Mouse (Mus musculus) embryonic facial prominence, embryonic 13.5 days (tissue): ENCODE data around the gene Adamts16. TPM values are rescaled to one million over a fixed set of nuclear protein-coding genes. Genes with fewer than 3 reads are reported as not detected.

Source experiments
- ATAC-seq: fragments of 200-750 bp; cut with Nextera tagmentation; 2 replicates; pipeline ENCODE4 v1.8.0; 2017; ENCODE audit warnings: low read depth; ENCODE audit not compliant: insufficient number of reproducible peaks, insufficient read depth, low FRiP score, low TSS enrichment
- H3K27ac ChIP-seq: fragments of 300-500 bp; sonication (generic); 2 replicates; pipeline ENCODE4 v1.5.1; 2015; ENCODE audit warnings: moderate library complexity, mild to moderate bottlenecking, inconsistent platforms
- H3K27me3 ChIP-seq: fragments of 300-500 bp; sonication (generic); 2 replicates; pipeline ENCODE4 v1.6.1; 2015; ENCODE audit warnings: mild to moderate bottlenecking, inconsistent platforms
- H3K36me3 ChIP-seq: fragments of 300-500 bp; sonication (generic); 2 replicates; pipeline ENCODE4 v1.6.1; 2015; ENCODE audit warnings: mild to moderate bottlenecking, inconsistent platforms
- H3K4me1 ChIP-seq: fragments of 300-500 bp; sonication (generic); 2 replicates; pipeline ENCODE4 v1.6.1; 2015; ENCODE audit warnings: inconsistent platforms
- H3K4me2 ChIP-seq: fragments of 300-500 bp; sonication (generic); 2 replicates; pipeline ENCODE4 v1.6.1; 2015; ENCODE audit warnings: moderate library complexity, mild to moderate bottlenecking, inconsistent platforms
- H3K4me3 ChIP-seq: fragments of 300-500 bp; sonication (generic); 2 replicates; pipeline ENCODE4 v1.5.1; 2015; ENCODE audit warnings: mild to moderate bottlenecking, inconsistent platforms
- H3K9ac ChIP-seq: fragments of 300-500 bp; sonication (generic); 2 replicates; pipeline ENCODE4 v1.6.1; 2015; ENCODE audit warnings: mild to moderate bottlenecking, inconsistent platforms
- H3K9me3 ChIP-seq: fragments of 300-500 bp; sonication (generic); 2 replicates; pipeline ENCODE4 v1.6.1; 2016; ENCODE audit warnings: inconsistent platforms
- WGBS: fragments of 180-500 bp; shearing (Covaris S2); methylation state at CpG from one replicate; pipeline ENCODE4 v1.1.7; 2015; ENCODE audit warnings: mixed read lengths; 5-methylcytosine and 5-hydroxymethylcytosine counted together
- polyA plus RNA-seq: library from polyadenylated mRNA; unstranded; fragments of >200 nt; fragmentation: Nextera tagmentation; extraction: Ambion mirVana; gene quantifications from 2 replicates; pipeline ENCODE4 v1.2.1, GENCODE M21; 2015

The Adamts16 gene
- polyA plus RNA-seq, 1 experiment from 2014 or later, result 0.55 TPM

DNA sequence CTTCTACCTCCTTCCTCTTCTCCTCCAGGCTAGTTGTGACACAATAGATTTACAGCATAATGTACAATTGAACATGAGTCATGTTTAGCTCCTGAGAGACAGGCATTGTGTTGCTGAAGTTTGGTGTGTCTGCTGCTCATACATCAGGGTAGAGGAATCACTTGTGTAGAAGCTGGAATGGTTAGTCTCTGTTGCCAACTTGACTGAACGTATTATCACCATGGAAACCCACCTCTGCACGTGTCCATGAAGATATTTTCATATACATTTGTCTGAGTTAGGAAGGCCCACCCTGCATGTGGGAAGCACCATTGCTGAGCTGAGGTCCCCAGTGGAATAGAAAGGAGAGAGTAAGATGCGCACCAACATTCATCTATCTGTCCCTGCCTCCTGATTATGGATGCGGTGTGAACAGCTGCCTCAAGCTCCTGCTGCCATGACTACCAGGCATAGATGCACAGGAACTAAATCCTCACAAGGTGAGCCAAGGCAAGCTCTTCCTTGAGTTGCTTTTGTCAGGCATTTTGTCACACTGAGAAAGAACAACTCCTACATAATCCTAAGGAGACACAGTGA, 142.7 kb downstream of the Adamts16 start:
- no peak for ATAC-seq
- WGBS, result 79% methylated on average over 4 of the region's 4 CpGs
- Histone ChIP-seq H3K4me2 (no peak overlapping the region), H3K27ac (no peak overlapping the region), H3K4me3 (no peak overlapping the region), H3K36me3 (no peaks in the 10 kb centered on the region), H3K9ac (no peak overlapping the region), H3K9me3 (no peaks in the 10 kb centered on the region), H3K4me1 (no peaks in the 10 kb centered on the region), H3K27me3 (no peaks in the 10 kb centered on the region)

DNA sequence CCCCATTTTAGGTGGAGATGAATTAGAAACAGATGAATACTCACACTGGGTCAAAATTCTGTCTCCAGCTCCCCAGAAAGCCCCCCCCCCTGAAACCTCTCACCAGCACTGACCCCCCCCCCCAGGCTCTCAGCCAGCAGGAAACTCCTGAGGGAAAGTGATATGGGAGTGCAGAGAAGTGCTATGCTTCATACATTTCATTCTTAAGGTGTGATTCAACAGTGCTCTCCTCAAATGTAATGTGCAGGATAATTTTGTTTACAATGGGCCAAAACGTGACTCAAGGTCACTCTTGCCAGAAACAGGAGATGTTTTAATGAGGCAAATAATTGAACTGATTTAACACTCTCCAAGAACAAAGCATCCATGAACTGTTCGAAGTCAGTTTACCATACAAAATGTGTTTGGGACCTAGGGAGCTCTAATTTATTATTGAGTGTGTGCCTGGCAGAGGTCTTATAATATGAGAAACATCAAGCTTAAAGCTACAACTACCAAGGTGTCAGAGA, 152.1 kb downstream of the Adamts16 start:
- H3K4me1 ChIP-seq, result no peaks in the 10 kb centered on the region
- 0 out of 2 replicates have a peak, but pooled peaks cover 4% of the 10 kb centered on the region for H3K27me3 ChIP-seq
- no peak overlapping the region for H3K9ac ChIP-seq
- H3K9me3 ChIP-seq, result no peaks in the 10 kb centered on the region
- ATAC-seq, result no peak
- no peak overlapping the region for H3K4me2 ChIP-seq
- H3K27ac ChIP-seq, result no peak overlapping the region
- WGBS, result 54% methylated on average over 2 of the region's 2 CpGs
- H3K36me3 ChIP-seq, result no peaks in the 10 kb centered on the region
- no peak overlapping the region for H3K4me3 ChIP-seq

DNA sequence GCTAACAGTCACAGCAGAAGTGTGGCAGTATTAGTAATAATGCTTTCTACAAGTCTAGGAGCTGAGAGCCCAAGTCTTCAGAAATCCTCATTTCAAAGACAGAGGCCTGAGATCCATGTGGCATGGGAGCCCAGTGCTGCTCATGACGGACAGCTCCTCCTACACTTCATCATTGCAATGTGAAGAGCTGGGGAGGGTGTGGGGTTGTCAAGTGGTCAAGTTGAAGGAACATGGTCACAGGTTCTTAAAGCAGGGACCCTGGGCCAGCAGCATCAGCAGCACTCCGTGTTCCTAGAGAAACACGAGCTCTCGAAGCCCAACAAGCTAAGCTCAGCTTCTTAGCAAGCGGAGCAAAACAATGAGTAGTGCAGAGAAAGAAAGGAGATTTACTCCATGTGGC, 155.8 kb downstream of the Adamts16 start:
- Histone ChIP-seq H3K4me2 (no peak overlapping the region), H3K9ac (no peak overlapping the region), H3K27me3 (no peaks in the 10 kb centered on the region), H3K4me1 (0 out of 2 replicates have a peak, but pooled peaks cover 3% of the 10 kb centered on the region), H3K36me3 (no peaks in the 10 kb centered on the region), H3K4me3 (no peak overlapping the region), H3K27ac (no peak overlapping the region), H3K9me3 (no peaks in the 10 kb centered on the region)
- 80% methylated on average over 5 of the region's 5 CpGs for WGBS
- no peak for ATAC-seq

DNA sequence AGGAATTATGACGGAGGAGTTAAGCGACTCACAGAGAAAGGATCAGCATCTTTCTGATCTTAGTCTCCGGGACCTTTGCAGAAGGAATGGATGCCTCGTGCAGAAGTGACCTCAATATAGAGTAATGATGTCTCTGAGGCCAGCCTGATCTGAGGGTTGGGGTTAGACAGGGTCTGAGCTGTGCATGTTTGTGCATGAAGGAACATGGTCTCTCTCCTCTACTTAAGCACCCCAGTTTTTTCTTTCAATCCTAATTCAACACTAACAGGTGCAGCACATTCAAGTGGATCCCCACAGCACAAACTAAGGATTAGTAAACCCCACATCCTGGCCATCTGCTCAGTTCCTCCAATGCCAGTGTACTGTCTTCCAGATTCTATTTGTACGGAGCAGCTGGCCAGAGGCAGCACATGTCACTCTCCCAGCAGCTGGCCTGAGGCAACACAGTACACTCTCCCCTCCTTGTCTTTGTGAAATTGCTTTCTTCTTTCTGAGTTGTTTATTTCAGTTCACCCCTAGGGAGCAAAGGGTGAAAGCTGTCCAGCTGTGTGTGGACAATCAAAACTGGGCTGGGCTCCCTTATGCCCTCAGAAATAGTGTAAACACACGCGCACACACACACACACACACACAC, 156.5 kb downstream of the Adamts16 start:
- Histone ChIP-seq H3K9ac (no peak overlapping the region), H3K4me1 (0 out of 2 replicates have a peak, but pooled peaks cover 3% of the 10 kb centered on the region), H3K36me3 (no peaks in the 10 kb centered on the region), H3K27me3 (no peaks in the 10 kb centered on the region), H3K4me2 (no peak overlapping the region), H3K4me3 (no peak overlapping the region), H3K27ac (no peak overlapping the region), H3K9me3 (no peaks in the 10 kb centered on the region)
- 68% methylated on average over 7 of the region's 7 CpGs for WGBS
- ATAC-seq, result no peak

DNA sequence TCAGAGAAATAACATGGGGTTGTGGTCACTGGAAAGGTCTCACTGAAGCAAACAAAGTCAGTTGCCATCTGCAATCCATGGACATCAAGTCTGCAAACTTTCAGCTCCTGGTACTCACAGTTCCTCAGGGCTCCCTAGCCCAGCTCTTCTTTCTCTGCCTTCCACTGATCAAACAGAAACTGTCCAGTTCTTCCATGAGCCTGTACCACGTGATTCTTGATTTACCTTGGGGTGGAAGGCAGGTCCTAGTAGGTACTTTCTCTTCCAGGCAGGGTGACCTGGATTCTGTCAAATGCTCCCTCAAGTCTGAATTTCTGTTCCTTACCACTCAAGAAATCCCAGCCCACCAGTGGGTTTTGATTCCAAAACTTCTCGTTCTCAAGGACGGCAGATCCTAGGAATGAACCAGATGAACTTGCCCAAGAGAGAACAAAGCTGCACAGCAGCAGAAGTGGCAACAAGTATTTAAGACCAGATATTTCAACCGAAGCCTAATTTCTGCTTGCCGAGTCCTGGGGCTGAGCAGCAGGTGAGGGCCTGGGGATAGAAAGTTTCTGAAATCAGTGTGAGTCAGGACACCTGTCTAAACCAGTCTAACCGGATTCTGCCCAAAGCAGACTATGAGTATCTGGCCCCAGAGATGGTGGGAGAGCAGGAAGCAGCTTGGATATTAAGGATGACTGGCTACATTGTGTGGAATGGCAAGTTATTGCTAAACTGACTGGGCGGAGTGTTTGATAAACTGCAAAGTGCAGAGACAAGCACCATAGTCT, 160.0 kb downstream of the Adamts16 start:
- Histone ChIP-seq H3K9me3 (no peaks in the 10 kb centered on the region), H3K27ac (no peak overlapping the region), H3K27me3 (no peaks in the 10 kb centered on the region), H3K9ac (no peak overlapping the region), H3K4me1 (peaks cover 7% of the 10 kb centered on the region; the same call in 1 of the 2 replicates), H3K4me3 (no peak overlapping the region), H3K4me2 (no peak overlapping the region), H3K36me3 (no peaks in the 10 kb centered on the region)
- ATAC-seq, result no peak
- 70% methylated on average over 7 of the region's 7 CpGs for WGBS

DNA sequence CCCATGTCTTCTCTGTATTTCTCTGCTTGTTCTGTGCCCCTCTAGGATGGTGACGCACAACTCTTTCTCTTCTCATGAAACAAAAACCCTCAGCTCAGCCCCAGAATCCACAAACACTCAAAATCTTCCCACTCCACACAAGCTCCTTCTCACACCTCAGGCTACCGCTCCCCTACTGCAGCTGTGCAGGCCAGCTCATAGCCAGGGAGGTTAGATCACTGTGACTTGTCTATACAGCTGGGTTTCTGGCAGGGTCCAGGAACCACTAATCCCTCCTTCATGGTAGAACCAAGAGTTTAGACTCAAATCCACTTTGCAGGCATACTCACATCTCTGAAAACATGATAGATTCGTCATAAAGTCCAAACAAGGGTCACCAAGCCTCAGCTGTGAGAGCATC, 161.3 kb downstream of the Adamts16 start:
- WGBS, result 84% methylated on average over 3 of the region's 3 CpGs
- Histone ChIP-seq H3K4me2 (no peak overlapping the region), H3K4me1 (peaks cover 11% of the 10 kb centered on the region; the same call in 1 of the 2 replicates), H3K36me3 (no peaks in the 10 kb centered on the region), H3K9me3 (no peaks in the 10 kb centered on the region), H3K4me3 (no peak overlapping the region), H3K9ac (no peak overlapping the region), H3K27me3 (no peaks in the 10 kb centered on the region), H3K27ac (no peak overlapping the region)
- ATAC-seq, result no peak

Other genes with a start within 250 kb of the Adamts16 start
- gene Ice1, start 204.2 kb downstream of the Adamts16 start, polyA plus RNA-seq, result 22.8 and 26.4 TPM in 2 replicates